Mouse (Mus musculus) retina, embryonic 14.5 days (tissue): ENCODE data around the gene Nqo2.
"Not testable (repeated sequence)": the region's sequence is repeated elsewhere in the genome, so short reads cannot be mapped to it uniquely, and the experiment has no call there.

Experiments
- DNase-seq: peaks from one replicate; pipeline ENCODE4 v3.0.0-alpha.2; 2015; ENCODE audit warnings: low spot score

The Nqo2 gene

GRCm38 (mm10) chr13:33964206-33965046, at the start of gene Nqo2:
Nqo2 (plus strand) TSS chr13:33964687.
- peak; percentile 70 for DNase-seq

GRCm38 (mm10) chr13:33921041-33921440, 43.4 kb upstream of the Nqo2 start:
- DNase-seq, result no peak

DNA sequence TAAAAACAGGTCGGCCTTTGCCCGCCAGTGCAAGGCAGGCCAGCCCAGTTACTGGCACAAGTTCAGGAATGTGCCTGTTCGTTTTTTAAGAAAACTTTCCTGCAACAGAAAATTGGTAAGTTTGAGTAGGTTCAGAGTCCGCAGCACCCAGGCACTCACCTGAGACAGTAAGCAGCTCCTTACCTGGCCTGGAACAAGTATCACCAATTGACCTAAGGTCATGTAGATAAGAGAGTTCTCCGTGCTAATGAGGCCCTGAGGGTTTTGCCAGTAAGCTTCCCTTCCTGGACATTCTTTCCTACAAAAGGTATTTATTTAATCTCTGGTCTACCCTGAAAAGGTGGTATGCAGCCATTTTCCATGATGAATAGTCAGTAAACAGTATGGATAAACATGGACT, 42.8 kb upstream of the Nqo2 start:
- DNase-seq, result no peak

DNA sequence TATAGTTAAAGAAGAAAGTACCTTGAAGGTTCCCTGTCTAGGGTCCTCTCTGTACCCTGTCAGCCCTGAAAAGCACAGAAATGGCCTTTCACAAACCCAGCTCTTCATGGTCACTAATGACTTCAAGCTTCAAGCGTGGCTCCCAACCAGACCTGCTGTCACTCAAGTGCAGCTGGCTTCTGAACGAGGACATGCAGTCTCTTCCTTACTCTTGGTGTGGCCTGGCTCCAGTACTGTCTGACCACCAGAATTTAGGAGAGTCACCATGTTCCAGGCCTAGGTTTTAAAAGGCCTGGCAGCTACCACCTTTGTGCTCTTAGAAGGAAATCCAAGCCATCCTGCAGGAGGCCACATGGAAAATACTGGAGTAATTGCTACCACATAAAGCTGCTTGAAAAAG, 34.2 kb upstream of the Nqo2 start:
- DNase-seq, result no peak

- DNase-seq, result no peak
Observed at GRCm38 (mm10) chr13:33930912-33931311, 33.6 kb upstream of the Nqo2 start.

DNA sequence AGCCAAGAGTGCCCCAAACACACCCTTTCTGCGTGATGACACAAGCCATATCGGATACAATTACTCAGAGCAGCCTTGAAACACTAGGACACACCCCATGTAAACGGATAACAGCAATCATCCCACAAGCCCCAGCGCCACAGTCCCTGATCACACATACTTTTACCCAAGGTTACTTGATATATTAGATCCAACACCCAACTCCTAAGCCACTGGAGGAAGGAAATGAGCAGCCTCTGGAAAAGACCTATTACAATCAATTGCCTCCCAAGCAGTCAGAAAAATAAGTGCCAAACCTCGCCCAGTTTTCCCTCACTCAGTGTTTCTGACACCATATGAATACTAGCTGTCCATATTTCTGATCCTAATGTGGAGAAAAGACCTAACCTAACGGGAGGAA, 29.7 kb upstream of the Nqo2 start:
- no peak for DNase-seq

GRCm38 (mm10) chr13:33935465-33936181, 28.9 kb upstream of the Nqo2 start:
- DNase-seq, result peak; percentile 66

DNA sequence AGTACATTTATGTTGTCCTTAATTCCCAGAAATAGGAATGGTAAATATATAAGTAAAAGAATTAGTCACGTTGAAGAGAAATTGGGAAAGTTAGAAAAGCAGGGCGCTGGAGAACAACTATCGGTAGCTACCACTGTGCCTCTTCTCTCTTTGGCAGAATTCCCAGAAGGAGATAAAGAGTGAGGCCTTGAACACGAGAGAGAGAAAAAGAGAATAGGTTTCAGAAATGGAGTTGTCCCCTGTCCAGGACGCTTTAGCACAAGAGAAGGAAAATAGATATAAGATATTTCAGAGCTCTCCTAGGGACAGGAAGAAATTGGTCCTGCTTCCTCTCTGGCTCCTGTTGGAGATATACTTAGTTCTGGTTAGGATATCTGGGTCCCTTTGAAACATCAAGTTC, 27.3 kb upstream of the Nqo2 start:
- no peak for DNase-seq

DNA sequence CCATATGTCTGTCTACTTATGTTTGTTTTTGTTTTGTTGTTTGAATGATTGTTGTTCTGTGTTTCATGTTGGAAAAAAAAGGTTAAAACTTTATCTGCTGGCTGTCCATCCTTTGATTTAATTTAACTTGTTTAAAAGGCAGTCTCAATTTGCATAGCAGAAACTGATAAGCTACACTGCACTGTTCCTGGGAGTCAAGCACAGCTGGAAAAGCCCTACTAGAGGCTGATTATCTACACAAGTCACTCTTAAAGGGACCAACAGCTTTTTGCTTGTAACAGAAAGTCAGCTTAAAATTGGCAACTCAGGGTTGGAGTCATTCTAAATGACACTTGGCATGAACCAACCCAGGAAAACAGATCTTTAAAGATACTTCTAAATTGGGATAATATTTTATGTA, 26.9 kb upstream of the Nqo2 start:
- not testable (repeated sequence) for DNase-seq

GRCm38 (mm10) chr13:33941288-33941808, 23.1 kb upstream of the Nqo2 start:
- DNase-seq, result no peak

DNA sequence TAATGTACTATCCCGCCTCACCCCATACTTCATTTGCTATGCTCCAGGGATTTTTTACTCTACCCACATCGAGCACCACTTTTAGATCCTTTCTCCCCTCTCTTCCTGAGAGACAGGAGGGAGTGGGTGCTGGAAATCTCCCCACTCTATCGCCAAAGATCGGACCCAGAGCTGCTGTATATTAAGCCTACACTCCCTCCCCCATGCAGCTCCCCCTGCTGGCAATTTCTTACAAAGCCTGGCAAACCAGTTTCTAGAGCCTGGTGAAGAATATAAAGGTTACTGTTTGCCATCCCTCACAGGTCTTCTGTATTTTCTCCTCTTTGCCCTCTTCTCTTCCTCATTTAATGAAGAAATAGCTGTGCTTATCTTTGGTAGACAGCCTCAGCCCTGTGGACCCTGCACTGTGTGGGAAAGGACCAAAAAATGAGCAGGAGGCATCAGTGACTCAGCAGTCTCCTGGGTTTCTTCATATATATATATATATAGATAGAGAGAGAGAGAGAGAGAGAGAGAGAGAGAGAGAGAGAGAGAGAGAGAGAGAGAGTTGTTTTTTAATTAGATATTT, 22.2 kb upstream of the Nqo2 start:
- DNase-seq, result peak; percentile 39

DNA sequence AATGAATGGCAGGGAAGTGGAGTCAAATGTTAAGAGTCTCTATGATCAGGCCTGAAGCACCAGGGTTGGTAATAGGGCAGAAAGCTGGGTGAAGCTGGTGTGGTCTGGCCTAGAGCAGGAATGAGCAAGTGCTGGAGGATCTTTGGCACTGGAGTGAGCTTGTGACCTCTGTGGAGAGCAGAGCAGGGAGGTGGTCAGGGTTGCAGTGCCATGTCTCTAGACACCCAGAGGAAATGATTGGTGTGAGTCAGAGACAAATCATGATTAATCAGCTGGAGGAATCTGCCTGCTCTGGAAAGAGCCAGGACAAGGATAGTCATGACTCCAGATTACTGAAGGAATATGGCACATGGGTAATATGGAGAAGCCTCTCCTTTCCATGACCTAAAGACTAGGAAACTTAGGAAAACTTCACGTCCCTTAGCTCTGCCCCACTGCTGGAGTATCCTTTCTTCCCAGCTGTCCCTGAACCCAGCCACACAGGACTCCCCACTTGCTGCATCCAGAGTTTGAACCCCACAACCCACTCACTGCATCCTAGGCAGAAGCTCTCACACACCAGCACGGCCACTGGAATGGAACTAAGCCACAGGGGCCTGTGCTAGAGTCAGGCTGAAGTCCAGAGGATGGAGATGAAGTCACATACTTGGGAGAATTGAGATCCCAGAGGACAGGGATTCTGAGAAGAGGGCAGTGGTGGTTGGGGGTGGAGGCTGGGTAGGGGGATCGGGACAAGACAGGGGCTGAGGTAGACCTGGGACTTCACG, 13.0 kb upstream of the Nqo2 start:
- no peak for DNase-seq

- no peak for DNase-seq
Observed at GRCm38 (mm10) chr13:33952075-33952449, 12.4 kb upstream of the Nqo2 start.

DNA sequence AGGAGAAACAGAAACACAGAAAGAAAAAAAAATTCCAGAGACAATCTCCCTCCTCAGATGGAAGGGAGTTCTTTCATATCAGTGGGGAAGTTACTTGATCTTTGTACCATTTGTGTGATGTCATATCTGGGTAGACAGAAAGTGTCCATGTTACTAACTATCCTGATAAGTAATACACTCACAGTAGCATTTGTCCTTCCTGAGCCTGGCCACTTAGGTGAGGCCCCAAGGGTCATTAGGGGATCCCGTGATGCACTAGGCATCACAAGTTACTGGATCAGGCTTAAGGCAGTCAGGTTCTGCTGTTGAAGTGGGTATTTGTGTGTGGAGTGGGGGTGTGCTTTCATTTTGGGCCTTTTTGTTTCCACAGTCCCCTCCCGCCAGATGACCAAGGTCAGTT, 11.5 kb upstream of the Nqo2 start:
- DNase-seq, result no peak

DNA sequence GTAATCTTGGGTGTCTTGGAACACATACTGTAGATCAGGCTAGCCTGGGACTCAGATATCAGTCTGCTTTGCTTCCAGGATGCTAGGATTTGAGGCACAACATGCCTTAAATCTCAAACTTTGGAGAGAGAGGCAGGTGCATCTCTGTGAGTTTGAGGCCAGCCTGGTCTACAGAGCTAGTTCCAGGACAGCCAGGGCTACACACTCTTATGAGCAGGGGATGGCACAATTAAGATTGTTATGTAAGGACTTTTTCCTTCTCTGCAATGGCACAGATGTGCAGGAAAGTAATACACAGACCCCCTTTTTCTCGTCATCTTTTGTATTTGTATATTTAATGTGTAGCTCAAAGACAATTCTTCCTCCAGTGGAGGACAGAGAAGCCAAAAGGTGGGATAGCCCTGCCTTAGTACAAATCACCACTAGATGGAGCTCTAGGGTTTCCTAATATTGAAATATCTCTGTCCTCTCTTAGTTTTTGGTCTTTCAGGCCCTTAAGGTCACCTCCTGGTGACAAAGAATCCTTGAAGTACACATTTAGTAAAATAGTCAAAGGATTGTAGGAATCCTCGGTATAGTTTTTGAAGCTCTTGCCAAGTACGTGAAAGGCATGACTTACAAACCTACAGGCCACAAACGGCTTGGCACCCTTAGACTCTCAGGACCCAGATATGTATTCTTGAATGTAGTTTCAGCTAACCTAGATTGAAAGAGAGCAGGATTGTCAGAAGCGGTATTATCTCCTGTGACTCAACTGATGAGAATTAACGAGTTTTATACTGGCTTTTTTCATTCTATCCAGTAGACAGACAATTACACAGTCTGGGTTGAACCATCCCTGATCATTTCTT, 7.7 kb upstream of the Nqo2 start:
- DNase-seq, result peak; percentile 90

GRCm38 (mm10) chr13:33959771-33960170, 4.7 kb upstream of the Nqo2 start:
- DNase-seq, result no peak

DNA sequence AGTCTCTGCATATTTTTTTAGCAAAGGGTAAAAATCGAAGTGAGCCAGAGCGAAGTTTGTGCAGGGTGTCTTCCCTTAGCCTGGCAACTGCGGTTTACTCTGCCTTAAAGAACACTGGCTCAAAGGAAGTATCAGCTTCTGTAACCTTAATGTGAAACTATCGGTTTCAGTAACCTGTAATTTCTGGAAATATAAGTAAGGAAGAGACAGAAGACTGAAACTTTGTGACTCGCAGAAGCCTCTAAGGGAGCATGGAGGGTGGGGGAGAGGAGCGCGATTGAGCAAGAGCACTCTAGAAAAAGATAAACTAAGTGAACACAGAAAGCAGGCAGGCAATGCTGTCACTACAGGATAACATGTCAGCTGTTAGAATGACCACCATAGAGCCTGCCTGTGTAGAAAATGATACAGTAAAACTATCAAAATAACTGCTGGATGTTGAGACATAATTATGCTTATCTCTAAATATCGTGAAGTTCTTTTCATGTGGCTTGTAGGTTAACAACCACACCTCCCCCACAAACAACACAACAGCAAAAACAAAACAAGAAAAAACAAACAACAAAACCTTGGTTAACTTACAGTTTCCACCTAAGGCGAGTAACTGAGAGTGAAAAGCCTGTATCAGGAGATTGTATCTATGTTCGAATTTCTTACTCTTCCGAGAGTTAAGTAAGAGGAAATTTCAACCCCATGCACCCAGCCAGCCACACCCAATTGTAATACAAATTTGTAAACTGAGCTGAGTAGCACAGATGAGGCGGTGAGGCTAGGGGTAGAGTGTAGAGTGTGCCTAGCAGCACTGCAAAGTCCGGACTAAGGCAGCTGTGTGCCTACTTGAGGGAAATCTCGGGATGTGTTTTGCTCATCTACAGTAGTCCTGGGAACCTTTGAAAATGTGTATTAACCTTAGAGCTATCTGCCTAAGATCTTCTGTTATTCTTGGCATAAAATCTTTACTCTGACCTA, 853 bp downstream of the Nqo2 start:
- DNase-seq, result peak; percentile 23

GRCm38 (mm10) chr13:33966025-33966412, 1.5 kb downstream of the Nqo2 start:
- DNase-seq, result no peak

GRCm38 (mm10) chr13:33966574-33966973, 2.1 kb downstream of the Nqo2 start:
- no peak for DNase-seq

GRCm38 (mm10) chr13:33989625-33990024, 25.1 kb downstream of the Nqo2 start:
- no peak for DNase-seq
